Mouse (Mus musculus): ENCODE results near the gene Hoxd12. TPM values are rescaled to one million over a fixed set of nuclear protein-coding genes. Genes with fewer than 3 reads are reported as not detected.

Gene Hoxd12
- polyA plus RNA-seq (2014; fragmentation: Nextera tagmentation; extraction: Ambion mirVana) = 0.12 and 0.49 TPM in 2 replicates

DNA sequence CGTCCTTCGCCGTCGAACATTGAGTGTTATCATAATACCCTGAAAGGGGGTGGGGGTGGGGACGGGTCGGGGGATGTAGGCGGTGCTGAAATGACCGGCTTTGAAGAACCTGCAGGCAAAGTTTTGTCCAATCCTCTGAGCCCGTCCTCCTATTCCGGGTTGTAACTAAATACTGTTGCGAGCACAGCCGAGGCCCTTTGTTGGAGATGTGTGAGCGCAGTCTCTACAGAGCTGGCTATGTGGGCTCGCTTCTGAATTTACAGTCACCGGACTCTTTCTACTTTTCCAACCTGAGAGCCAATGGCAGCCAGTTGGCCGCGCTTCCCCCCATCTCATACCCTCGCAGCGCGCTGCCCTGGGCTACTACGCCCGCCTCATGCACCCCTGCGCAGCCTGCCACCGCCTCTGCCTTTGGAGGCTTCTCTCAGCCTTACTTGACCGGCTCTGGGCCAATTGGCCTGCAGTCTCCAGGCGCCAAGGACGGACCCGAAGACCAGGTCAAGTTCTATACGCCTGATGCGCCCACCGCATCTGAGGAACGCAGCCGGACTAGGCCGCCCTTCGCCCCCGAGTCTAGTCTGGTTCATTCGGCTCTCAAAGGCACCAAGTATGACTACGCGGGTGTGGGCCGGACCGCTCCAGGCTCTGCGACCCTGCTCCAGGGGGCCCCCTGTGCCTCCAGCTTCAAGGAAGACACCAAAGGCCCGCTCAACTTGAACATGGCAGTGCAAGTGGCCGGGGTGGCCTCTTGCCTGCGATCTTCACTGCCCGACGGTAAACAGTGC, at the start of gene Hoxd12:
Gene Hoxd12 (plus strand): TSS at position 133 of the 785 bp plus-strand sequence.
- DNase-seq (ENCODE audit: low spot score) (peak; percentile 34), ATAC-seq (replicated peaks; ENCODE audit: low FRiP score) (no peak)
- H3K9me3 ChIP-seq (ENCODE audit: control insufficient read depth, low read length) = no peaks in the 10 kb centered on the region
- H3K4me3 ChIP-seq (ENCODE audit: low read depth, low read length) = no peak within 1 kb of the TSS
- no peak within 1 kb of the TSS for H3K4me2 ChIP-seq
- no peaks in the 10 kb centered on the region for H3K4me1 ChIP-seq (replicated peaks; ENCODE audit: control insufficient read depth, insufficient read depth, low read length)
- H3K27ac ChIP-seq (ENCODE audit: low read depth, low read length) = no peak within 1 kb of the TSS
- WGBS = 5% methylated on average over 47 of the region's 47 CpGs
- H3K36me3 ChIP-seq (ENCODE audit: control insufficient read depth, insufficient read depth, low read length) = no peaks in the 10 kb centered on the region
- peaks cover 99% of the 10 kb centered on the region for H3K27me3 ChIP-seq (replicated peaks; ENCODE audit: control insufficient read depth, insufficient read depth, low read length)
- no peak within 1 kb of the TSS for H3K9ac ChIP-seq (ENCODE audit: low read depth, low read length)

DNA sequence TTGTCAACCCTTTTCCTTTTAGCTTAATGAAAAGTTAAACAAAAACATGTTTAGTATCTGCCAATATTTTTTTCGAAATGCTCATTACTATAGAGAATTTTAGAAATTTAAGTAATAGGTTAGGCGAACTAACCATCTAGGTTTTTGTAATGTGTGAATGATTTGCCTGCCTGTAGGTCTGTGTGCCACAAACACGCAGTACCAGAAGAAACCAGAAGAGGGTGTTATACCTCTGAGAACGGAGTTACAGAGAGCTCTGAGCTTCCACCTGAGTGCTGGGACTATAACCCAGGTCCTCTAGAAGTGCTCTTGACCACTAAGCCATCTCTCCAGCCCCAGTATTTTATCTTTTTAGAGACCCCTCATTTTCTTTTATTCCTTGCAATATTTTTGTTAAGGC, 39.4 kb upstream of the Hoxd12 start:
- Histone ChIP-seq H3K9ac (ENCODE audit: low read depth, low read length) (no peak overlapping the region), H3K4me1 (replicated peaks; ENCODE audit: control insufficient read depth, insufficient read depth, low read length) (no peaks in the 10 kb centered on the region), H3K4me2 (no peak overlapping the region), H3K27ac (ENCODE audit: low read depth, low read length) (no peak overlapping the region), H3K4me3 (ENCODE audit: low read depth, low read length) (no peak overlapping the region), H3K9me3 (ENCODE audit: control insufficient read depth, low read length) (no peaks in the 10 kb centered on the region), H3K27me3 (replicated peaks; ENCODE audit: control insufficient read depth, insufficient read depth, low read length) (no peaks in the 10 kb centered on the region), H3K36me3 (ENCODE audit: control insufficient read depth, insufficient read depth, low read length) (no peaks in the 10 kb centered on the region)
- WGBS = 55% methylated on average over 4 of the region's 4 CpGs
- DNase-seq (ENCODE audit: low spot score) (no peak), ATAC-seq (replicated peaks; ENCODE audit: low FRiP score) (no peak)

DNA sequence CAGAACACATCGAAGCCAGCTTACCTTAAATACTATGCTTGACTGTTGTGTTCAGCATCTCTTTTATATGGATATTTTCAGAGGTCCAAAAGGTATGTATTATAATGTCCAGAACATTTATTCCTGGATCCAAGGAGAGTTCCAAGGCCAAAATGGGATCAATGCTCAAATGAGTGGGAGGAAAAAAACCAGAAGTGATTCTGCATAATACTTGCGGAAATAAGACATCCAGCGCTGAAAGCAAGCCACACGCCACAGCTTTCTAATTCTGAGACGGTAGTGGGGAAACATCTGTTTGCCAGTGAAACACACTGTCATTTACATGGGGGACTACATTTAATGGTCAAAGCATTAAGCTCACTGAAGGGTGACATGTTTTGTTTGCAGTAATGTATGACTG, 32.4 kb upstream of the Hoxd12 start:
- Histone ChIP-seq H3K4me2 (no peak overlapping the region), H3K9me3 (ENCODE audit: control insufficient read depth, low read length) (no peaks in the 10 kb centered on the region), H3K36me3 (ENCODE audit: control insufficient read depth, insufficient read depth, low read length) (no peaks in the 10 kb centered on the region), H3K4me1 (replicated peaks; ENCODE audit: control insufficient read depth, insufficient read depth, low read length) (no peaks in the 10 kb centered on the region), H3K4me3 (ENCODE audit: low read depth, low read length) (no peak overlapping the region), H3K27me3 (replicated peaks; ENCODE audit: control insufficient read depth, insufficient read depth, low read length) (peaks cover 36% of the 10 kb centered on the region), H3K27ac (ENCODE audit: low read depth, low read length) (no peak overlapping the region), H3K9ac (ENCODE audit: low read depth, low read length) (no peak overlapping the region)
- 69% methylated on average over 5 of the region's 5 CpGs for WGBS
- DNase-seq (ENCODE audit: low spot score) = no peak
- no peak for ATAC-seq (replicated peaks; ENCODE audit: low FRiP score)

DNA sequence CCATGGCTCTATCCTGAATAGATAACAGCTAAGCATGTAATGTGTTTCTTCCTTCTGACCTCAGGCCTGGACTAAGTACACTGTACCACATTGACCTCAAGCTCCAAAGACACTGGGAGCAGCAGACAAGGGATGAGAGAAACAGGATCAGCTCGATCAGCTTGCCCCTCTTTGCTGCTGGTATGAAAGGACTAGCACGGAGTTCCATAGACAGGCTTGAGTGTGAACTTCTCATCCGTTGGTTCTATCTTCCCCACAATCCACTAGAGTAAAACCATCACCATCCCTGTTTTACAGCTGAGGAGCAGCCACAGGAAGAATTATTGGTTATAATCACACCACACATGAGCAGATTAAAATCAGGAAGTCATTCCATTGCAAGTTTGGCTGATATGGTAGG, 29.2 kb upstream of the Hoxd12 start:
- no peak overlapping the region for H3K27ac ChIP-seq (ENCODE audit: low read depth, low read length)
- peaks cover 68% of the 10 kb centered on the region for H3K27me3 ChIP-seq (replicated peaks; ENCODE audit: control insufficient read depth, insufficient read depth, low read length)
- H3K4me2 ChIP-seq = no peak overlapping the region
- no peak overlapping the region for H3K4me3 ChIP-seq (ENCODE audit: low read depth, low read length)
- DNase-seq (ENCODE audit: low spot score) (no peak), ATAC-seq (replicated peaks; ENCODE audit: low FRiP score) (no peak)
- 69% methylated on average over 3 of the region's 3 CpGs for WGBS
- no peak overlapping the region for H3K9ac ChIP-seq (ENCODE audit: low read depth, low read length)
- H3K9me3 ChIP-seq (ENCODE audit: control insufficient read depth, low read length) = no peaks in the 10 kb centered on the region
- no peaks in the 10 kb centered on the region for H3K4me1 ChIP-seq (replicated peaks; ENCODE audit: control insufficient read depth, insufficient read depth, low read length)
- H3K36me3 ChIP-seq (ENCODE audit: control insufficient read depth, insufficient read depth, low read length) = no peaks in the 10 kb centered on the region

DNA sequence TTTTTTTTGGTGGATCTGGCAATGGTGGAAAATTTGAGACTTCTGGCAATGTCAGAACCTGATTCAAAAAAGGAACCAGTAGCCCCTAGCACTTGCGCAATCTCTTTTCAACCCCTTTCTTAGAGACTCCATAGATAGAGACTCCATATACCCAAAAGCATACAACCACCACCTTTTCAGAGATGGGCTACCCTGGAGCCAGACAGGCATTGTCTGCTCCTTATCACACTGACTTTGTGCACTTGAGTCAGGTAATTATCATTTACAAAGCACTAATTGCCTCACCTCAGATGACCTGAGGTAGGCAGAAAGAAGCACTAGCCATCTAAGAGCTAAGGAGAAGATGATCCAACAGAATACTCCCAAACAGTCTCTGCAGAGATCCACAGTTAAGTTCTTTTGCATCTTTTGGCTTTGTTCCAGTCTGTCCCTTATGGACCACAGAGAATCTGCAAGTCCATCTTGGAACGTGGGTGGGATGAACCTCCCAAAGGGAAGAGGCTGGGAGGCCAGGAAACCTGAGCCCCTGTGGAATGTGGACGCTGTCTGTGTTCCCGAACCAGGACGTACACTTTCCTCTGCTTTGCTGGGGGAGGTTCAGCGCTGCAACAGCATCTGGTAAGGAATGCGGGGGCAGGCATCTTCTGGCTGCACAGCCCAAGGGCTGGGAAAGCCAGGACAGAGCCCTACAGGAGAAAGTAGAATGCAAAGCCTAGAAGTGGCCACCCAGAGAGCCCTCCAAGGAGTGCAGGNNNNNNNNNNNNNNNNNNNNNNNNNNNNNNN, 27.5 kb upstream of the Hoxd12 start:
- no peak overlapping the region for H3K4me3 ChIP-seq (ENCODE audit: low read depth, low read length)
- H3K27me3 ChIP-seq (replicated peaks; ENCODE audit: control insufficient read depth, insufficient read depth, low read length) = peaks cover 85% of the 10 kb centered on the region
- DNase-seq (ENCODE audit: low spot score) = no peak
- H3K4me2 ChIP-seq = no peak overlapping the region
- WGBS = 17% methylated on average over 7 of the region's 7 CpGs
- H3K9ac ChIP-seq (ENCODE audit: low read depth, low read length) = no peak overlapping the region
- no peak for ATAC-seq (replicated peaks; ENCODE audit: low FRiP score)
- no peak overlapping the region for H3K27ac ChIP-seq (ENCODE audit: low read depth, low read length)
- H3K4me1 ChIP-seq (replicated peaks; ENCODE audit: control insufficient read depth, insufficient read depth, low read length) = no peaks in the 10 kb centered on the region
- H3K9me3 ChIP-seq (ENCODE audit: control insufficient read depth, low read length) = no peaks in the 10 kb centered on the region
- H3K36me3 ChIP-seq (ENCODE audit: control insufficient read depth, insufficient read depth, low read length) = no peaks in the 10 kb centered on the region

DNA sequence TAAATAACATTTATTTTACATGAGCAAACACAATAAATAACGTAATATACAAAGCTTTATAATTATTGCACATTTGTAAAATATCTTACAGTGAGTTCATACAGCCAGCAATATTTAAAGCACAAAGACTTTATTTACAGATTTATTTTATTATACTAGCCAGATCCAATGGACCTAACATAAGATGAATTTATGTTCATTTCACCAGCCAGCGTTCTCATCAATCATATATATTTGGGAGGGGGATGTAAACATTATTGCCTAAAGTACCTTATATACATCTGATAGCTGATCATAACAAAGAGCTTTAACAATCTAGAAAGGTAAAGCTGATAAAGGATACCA, 21.8 kb upstream of the Hoxd12 start:
- Histone ChIP-seq H3K4me1 (replicated peaks; ENCODE audit: control insufficient read depth, insufficient read depth, low read length) (peaks cover 6% of the 10 kb centered on the region; the same call in 1 of the 2 replicates), H3K36me3 (ENCODE audit: control insufficient read depth, insufficient read depth, low read length) (no peaks in the 10 kb centered on the region), H3K4me3 (ENCODE audit: low read depth, low read length) (no peak overlapping the region), H3K4me2 (no peak overlapping the region), H3K9me3 (ENCODE audit: control insufficient read depth, low read length) (no peaks in the 10 kb centered on the region), H3K27ac (ENCODE audit: low read depth, low read length) (no peak overlapping the region), H3K9ac (ENCODE audit: low read depth, low read length) (no peak overlapping the region), H3K27me3 (replicated peaks; ENCODE audit: control insufficient read depth, insufficient read depth, low read length) (peaks cover 91% of the 10 kb centered on the region)
- ATAC-seq (replicated peaks; ENCODE audit: low FRiP score) (no peak), DNase-seq (ENCODE audit: low spot score) (no peak)
- WGBS = 40% methylated on average over 2 of the region's 2 CpGs

DNA sequence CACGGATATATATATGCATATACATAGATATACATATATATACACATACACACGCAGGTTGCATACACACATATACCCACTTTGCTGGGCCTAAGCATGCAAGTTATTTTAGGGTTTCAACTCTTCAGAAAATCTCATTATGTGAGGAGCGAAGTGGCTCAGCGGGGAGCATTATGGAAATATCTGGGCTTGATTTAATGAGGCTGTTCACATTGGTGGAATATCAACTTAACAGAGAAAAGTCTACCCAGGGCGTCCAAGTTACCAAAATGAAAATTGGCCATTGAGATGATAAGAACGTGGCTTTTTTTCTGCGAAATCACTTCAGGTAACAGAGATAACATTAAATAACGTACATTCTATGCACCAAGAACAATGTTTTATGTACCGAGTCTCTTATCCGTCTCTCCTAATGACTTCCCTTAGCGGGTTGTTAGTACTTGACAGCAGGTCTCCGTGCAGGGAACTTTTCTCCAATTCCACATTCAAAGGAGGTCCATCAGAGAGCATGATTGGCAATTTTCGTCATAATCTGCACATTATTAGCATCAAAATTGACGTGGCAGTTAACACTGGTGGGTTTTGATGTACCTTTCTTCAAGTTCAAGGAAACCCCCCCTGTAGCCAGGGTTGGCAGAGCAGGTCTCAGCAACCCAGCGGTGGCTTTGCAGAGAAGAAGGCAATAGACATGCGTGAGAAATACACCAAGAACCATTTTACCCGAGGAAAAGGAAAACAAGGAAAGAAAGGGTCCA, 20.9 kb upstream of the Hoxd12 start:
- ATAC-seq (replicated peaks; ENCODE audit: low FRiP score) (no peak), DNase-seq (ENCODE audit: low spot score) (no peak)
- no peak overlapping the region for H3K27ac ChIP-seq (ENCODE audit: low read depth, low read length)
- no peak overlapping the region for H3K4me2 ChIP-seq
- H3K36me3 ChIP-seq (ENCODE audit: control insufficient read depth, insufficient read depth, low read length) = no peaks in the 10 kb centered on the region
- no peaks in the 10 kb centered on the region for H3K9me3 ChIP-seq (ENCODE audit: control insufficient read depth, low read length)
- H3K27me3 ChIP-seq (replicated peaks; ENCODE audit: control insufficient read depth, insufficient read depth, low read length) = peaks cover 91% of the 10 kb centered on the region
- no peak overlapping the region for H3K4me3 ChIP-seq (ENCODE audit: low read depth, low read length)
- H3K4me1 ChIP-seq (replicated peaks; ENCODE audit: control insufficient read depth, insufficient read depth, low read length) = peaks cover 6% of the 10 kb centered on the region; the same call in 1 of the 2 replicates
- 14% methylated on average over 17 of the region's 17 CpGs for WGBS
- H3K9ac ChIP-seq (ENCODE audit: low read depth, low read length) = no peak overlapping the region

DNA sequence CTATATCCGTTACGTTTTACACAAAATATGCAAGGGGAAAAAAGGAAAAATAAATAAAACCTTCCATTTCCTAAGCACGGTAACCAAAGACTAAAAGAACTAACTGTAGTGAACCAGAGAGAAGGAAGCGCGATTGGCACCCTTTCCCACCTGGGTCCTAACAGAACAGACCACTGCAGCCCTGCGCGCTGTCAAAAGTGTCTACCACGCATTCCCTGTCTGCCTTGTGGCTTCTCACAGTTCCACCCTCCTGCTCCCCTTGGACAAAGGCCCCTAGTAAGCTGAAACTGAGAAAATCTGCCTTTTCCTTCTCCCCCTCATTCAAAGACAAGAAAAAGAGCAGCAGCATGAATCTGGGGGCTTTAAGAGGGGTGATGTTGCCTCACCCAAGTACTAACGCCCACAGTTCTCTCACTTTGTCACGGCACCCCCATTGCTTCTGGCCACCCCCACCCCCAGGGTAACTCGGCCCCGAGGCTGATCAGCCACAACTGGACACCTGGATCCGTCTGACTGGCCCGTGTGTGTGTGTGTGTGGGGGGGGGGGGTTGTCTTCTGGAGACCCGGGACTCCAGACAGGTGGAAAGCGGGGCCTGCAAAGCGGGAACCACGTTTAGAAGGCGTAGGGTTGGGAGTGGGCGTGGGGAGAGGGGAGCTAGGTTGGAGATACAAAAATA, 19.9 kb upstream of the Hoxd12 start:
- H3K27me3 ChIP-seq (replicated peaks; ENCODE audit: control insufficient read depth, insufficient read depth, low read length) = peaks cover 91% of the 10 kb centered on the region
- H3K9me3 ChIP-seq (ENCODE audit: control insufficient read depth, low read length) = no peaks in the 10 kb centered on the region
- DNase-seq (ENCODE audit: low spot score) (no peak), ATAC-seq (replicated peaks; ENCODE audit: low FRiP score) (no peak)
- peaks cover 6% of the 10 kb centered on the region; the same call in 1 of the 2 replicates for H3K4me1 ChIP-seq (replicated peaks; ENCODE audit: control insufficient read depth, insufficient read depth, low read length)
- no peak overlapping the region for H3K4me2 ChIP-seq
- H3K27ac ChIP-seq (ENCODE audit: low read depth, low read length) = no peak overlapping the region
- whole genome bisulfite sequencing = 12% methylated on average over 19 of the region's 20 CpGs
- no peak overlapping the region for H3K4me3 ChIP-seq (ENCODE audit: low read depth, low read length)
- no peak overlapping the region for H3K9ac ChIP-seq (ENCODE audit: low read depth, low read length)
- no peaks in the 10 kb centered on the region for H3K36me3 ChIP-seq (ENCODE audit: control insufficient read depth, insufficient read depth, low read length)

Data from liver, embryonic 11.5 days (tissue).